Mouse (Mus musculus): Measurements from ENCODE around the gene Fzd5.

DNA sequence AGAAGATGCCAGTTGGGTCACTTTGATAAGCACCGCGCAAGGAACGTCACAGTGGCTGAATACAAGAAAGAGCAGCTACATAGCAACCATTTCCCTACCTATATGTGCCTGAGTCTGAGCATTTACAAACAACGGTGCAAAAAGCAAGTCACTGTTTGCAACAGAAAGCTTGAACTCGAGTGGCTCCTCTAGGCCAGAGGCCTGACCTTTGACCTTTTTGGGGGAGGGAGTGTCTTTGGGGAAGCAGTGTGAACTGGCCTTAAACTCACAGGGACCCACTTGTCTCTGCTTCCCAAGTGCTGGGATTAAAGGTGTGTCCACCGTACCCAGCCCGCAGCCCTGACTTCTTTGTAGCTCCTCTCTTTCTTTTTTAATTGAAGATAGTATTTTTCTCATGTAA, 16.1 kb upstream of the Fzd5 start:
- TF ChIP-seq CTCF (IDR thresholded peaks at IDR 0.05; ENCODE audit: borderline replicate concordance, extremely low read depth, insufficient read depth, insufficient read length): no peak
- no peak for TF ChIP-seq POLR2A (IDR thresholded peaks at IDR 0.05; ENCODE audit: borderline replicate concordance, extremely low read depth, insufficient read depth, insufficient read length, poor library complexity, severe bottlenecking)
